Mouse (Mus musculus) cerebellum, adult 11 months (tissue): ENCODE results near the gene Zfp791.
A peak's percentile ranks its signal among the peaks of the same experiment; 100 is the strongest.
"Not testable (repeated sequence)": the region's sequence is repeated elsewhere in the genome, so short reads cannot be mapped to it uniquely, and the experiment has no call there.

Source experiments
- DNase-seq: peaks from one replicate; pipeline ENCODE4 v3.0.0; 2022

Gene Zfp791

GRCm38 (mm10) chr8:85122995-85123394, at the start of gene Zfp791:
TSS of gene Zfp791 (minus strand) at chr8:85123095.
- DNase-seq = no peak

- peak; percentile 17 for DNase-seq
These were observed 48.4 kb upstream of the Zfp791 start for GRCm38 (mm10) chr8:85171291-85171690.

- no peak for DNase-seq
These were observed 28.7 kb upstream of the Zfp791 start, which contains the start of gene Cks1brt for GRCm38 (mm10) chr8:85151624-85152023. TSS of gene Cks1brt (plus strand) at chr8:85151924.

GRCm38 (mm10) chr8:85142516-85142915, 19.6 kb upstream of the Zfp791 start:
- DNase-seq = no peak

- not testable (repeated sequence) for DNase-seq
These were observed 12.8 kb upstream of the Zfp791 start for GRCm38 (mm10) chr8:85135690-85136089.

GRCm38 (mm10) chr8:85132335-85132734, 9.4 kb upstream of the Zfp791 start:
- DNase-seq = no peak

- DNase-seq = no peak
These were observed 796 bp upstream of the Zfp791 start for GRCm38 (mm10) chr8:85123691-85124090.

- DNase-seq = not testable (repeated sequence)
These were observed 2.6 kb downstream of the Zfp791 start for GRCm38 (mm10) chr8:85120251-85120650.

GRCm38 (mm10) chr8:85119052-85119981, 3.6 kb downstream of the Zfp791 start:
- peak; percentile 82 for DNase-seq

- DNase-seq = no peak
These were observed 5.9 kb downstream of the Zfp791 start for GRCm38 (mm10) chr8:85116984-85117383.

- DNase-seq = no peak
These were observed 7.4 kb downstream of the Zfp791 start for GRCm38 (mm10) chr8:85115501-85115900.

GRCm38 (mm10) chr8:85113241-85113640, 9.7 kb downstream of the Zfp791 start:
- DNase-seq = no peak

GRCm38 (mm10) chr8:85100076-85100665, 22.7 kb downstream of the Zfp791 start:
- DNase-seq = no peak

- DNase-seq = no peak
These were observed 26.0 kb downstream of the Zfp791 start for GRCm38 (mm10) chr8:85096850-85097249.

GRCm38 (mm10) chr8:85096196-85096595, 26.7 kb downstream of the Zfp791 start:
- DNase-seq = no peak

- no peak for DNase-seq
These were observed 27.3 kb downstream of the Zfp791 start for GRCm38 (mm10) chr8:85095566-85095965.

- no peak for DNase-seq
These were observed 27.8 kb downstream of the Zfp791 start for GRCm38 (mm10) chr8:85095051-85095450.

GRCm38 (mm10) chr8:85091526-85092090, 31.3 kb downstream of the Zfp791 start:
- no peak for DNase-seq

GRCm38 (mm10) chr8:85090856-85091255, 32.0 kb downstream of the Zfp791 start:
- no peak for DNase-seq

- no peak for DNase-seq
These were observed 34.1 kb downstream of the Zfp791 start for GRCm38 (mm10) chr8:85088771-85089170.

GRCm38 (mm10) chr8:85086238-85086637, 36.7 kb downstream of the Zfp791 start:
- no peak for DNase-seq

GRCm38 (mm10) chr8:85084633-85085032, 38.3 kb downstream of the Zfp791 start:
- no peak for DNase-seq

GRCm38 (mm10) chr8:85083108-85083813, 39.6 kb downstream of the Zfp791 start, which contains the start of gene Man2b1:
TSS of gene Man2b1 (plus strand) at chr8:85083270.
- peak; percentile 83 for DNase-seq
